Mouse (Mus musculus) intestine, embryonic 16.5 days (tissue): ENCODE data around the gene Ginm1. TPM values are rescaled to one million over a fixed set of nuclear protein-coding genes. Genes with fewer than 3 reads are reported as not detected.
A peak's percentile ranks its signal among the peaks of the same experiment; 100 is the strongest.

Source experiments
- ATAC-seq: fragments of 200-750 bp; cut with Nextera tagmentation; 2 replicates; pipeline ENCODE4 v1.8.0; 2017; ENCODE audit warnings: moderate TSS enrichment, moderate library complexity
- H3K27ac ChIP-seq: fragments of 300-500 bp; sonication (generic); 2 replicates; pipeline ENCODE4 v1.5.1; 2014; ENCODE audit warnings: mild to moderate bottlenecking, low read length
- H3K27me3 ChIP-seq: fragments of 300-500 bp; sonication (generic); replicated peaks from 2 replicates; pipeline ENCODE4 v1.6.1; 2014; ENCODE audit warnings: low read length, control low read depth, mixed read lengths; ENCODE audit not compliant: control insufficient read depth, insufficient read depth
- H3K36me3 ChIP-seq: fragments of 300-500 bp; sonication (generic); 2 replicates; pipeline ENCODE4 v1.6.1; 2014; ENCODE audit warnings: low read length, control low read depth; ENCODE audit not compliant: control insufficient read depth, insufficient read depth
- H3K4me1 ChIP-seq: fragments of 300-500 bp; sonication (generic); 2 replicates; pipeline ENCODE4 v1.6.1; 2014; ENCODE audit warnings: low read length, control low read depth, mixed read lengths; ENCODE audit not compliant: control insufficient read depth, insufficient read depth
- H3K4me2 ChIP-seq: fragments of 300-500 bp; sonication (generic); 2 replicates; pipeline ENCODE4 v1.6.1; 2014; ENCODE audit warnings: low read depth, low read length, control low read depth
- H3K4me3 ChIP-seq: fragments of 300-500 bp; sonication (generic); 2 replicates; pipeline ENCODE4 v1.5.1; 2014; ENCODE audit warnings: mild to moderate bottlenecking, low read length
- H3K9ac ChIP-seq: fragments of 300-500 bp; sonication (generic); 2 replicates; pipeline ENCODE4 v1.6.1; 2014; ENCODE audit warnings: low read depth, low read length
- H3K9me3 ChIP-seq: fragments of 300-500 bp; sonication (generic); 2 replicates; pipeline ENCODE4 v1.6.1; 2016; ENCODE audit warnings: low read length, control low read depth; ENCODE audit not compliant: control insufficient read depth
- WGBS: fragments of 180-500 bp; shearing (Covaris S2); extraction: QIAGEN DNeasy Blood & Tissue Kit; methylation state at CpG from one replicate; pipeline ENCODE4 v1.1.7; 2014; 5-methylcytosine and 5-hydroxymethylcytosine counted together
- polyA plus RNA-seq: library from polyadenylated mRNA; unstranded; fragments of >200 nt; fragmentation: Nextera tagmentation; extraction: Ambion mirVana; gene quantifications from 2 replicates; pipeline ENCODE4 v1.2.1, GENCODE M21; 2015

Ginm1 gene
- polyA plus RNA-seq, 1 experiment from 2014 or later, result 71.2 TPM

DNA sequence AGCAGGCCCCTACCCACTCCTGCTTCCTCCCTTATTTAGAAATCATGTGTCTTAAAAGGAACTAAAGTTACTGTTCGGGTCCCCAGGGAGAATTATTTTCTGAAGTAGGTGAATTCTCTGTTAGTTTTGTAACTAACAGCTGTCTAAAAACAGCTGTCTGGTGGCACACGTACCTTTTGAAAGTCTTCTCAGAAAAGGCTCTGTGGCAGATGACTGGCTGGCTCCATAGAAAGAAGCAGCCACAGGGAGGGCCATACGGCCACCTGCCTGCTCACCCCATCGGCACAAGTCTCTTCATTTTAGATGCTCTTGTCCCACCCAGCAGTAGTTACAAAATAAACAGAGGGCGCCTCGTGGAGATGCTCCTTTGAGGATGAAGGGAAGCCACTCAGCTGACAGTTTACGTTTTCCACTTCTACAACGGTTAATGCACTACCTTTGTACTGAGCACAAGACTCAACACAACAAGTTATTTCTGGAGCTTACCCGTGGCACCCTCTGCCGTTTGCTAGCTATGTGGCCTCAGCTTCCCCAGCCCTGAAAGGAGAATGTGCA, 42.1 kb upstream of the Ginm1 start:
- Histone ChIP-seq H3K27me3 (no peaks in the 10 kb centered on the region), H3K9me3 (no peaks in the 10 kb centered on the region), H3K4me3 (no peak overlapping the region), H3K4me2 (no peak overlapping the region), H3K36me3 (no peaks in the 10 kb centered on the region), H3K4me1 (peaks cover 6% of the 10 kb centered on the region), H3K9ac (no peak overlapping the region), H3K27ac (no peak overlapping the region)
- WGBS, result 60% methylated on average over 10 of the region's 10 CpGs
- no peak for ATAC-seq

DNA sequence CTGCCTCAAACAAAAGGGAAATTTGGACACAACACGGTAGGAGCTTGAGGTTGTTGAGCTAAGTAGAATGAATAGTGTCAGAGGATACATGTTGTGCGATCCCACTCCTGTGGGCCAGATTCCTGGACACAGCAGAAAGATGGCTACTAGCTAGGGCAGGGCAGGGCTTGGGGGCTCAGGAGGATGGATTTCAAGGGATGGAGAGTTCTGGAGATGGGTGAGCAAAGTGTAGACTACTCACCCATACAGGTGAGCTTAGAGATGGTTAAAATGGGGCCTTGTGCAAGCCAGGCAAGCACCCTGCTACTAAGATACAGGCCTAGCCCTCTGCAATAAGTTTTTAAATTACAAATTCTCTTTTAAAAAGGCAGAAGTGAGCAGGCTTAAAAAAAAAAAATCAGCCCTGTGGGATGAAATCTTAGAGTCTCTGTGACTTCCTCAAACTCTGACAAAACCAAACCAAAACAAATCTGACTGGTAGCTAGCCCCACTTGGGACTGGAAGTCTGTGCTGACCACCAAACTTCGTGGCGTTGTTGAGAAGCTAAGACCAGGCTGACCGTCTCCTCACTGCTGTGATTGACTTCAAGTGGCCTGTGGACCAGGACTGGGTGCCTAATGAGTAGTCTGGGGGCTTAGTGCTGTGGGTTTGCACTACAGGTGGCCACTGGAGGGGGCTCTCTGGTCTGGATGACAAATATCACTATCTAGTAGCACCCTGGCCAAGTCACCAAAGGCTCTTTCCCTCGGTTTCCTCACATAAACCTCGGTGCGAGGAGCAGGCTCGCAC, 40.9 kb upstream of the Ginm1 start:
- WGBS, result 84% methylated on average over 9 of the region's 9 CpGs

DNA sequence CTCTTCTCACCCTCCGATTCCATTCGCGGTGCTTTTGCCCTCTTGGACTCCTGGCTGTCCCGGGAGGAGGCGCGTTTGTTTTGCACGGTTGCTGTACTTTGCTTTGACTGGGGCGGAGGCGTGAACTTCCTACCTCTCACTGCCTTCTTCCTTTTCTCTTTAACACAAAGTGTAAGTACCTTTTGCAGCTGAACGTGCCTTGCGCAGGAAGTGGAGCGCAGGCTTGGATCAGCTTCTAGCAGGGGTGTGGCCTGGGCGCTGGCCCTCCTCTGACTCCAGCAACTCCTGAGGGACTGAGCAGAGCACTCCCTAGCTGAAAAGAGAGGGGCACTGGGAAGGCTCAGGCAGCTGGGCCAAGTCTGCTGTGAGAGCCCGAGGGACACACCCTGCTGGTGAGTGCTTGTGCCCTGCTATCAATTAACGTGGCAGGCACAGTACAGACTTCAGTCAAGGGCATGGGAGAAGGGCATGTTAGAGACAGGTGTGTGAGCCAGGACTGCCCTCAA, 39.6 kb upstream of the Ginm1 start, which contains the start of gene Zc3h12d:
Gene Zc3h12d (plus strand): TSS at position 300 of the 506 bp plus-strand sequence.
- Histone ChIP-seq H3K4me2 (peak within 1 kb of the TSS; percentile 55), H3K9me3 (no peaks in the 10 kb centered on the region), H3K36me3 (no peaks in the 10 kb centered on the region), H3K27ac (peak within 1 kb of the TSS; percentile 80), H3K4me1 (peaks cover 6% of the 10 kb centered on the region), H3K9ac (peak within 1 kb of the TSS; percentile 67), H3K27me3 (no peaks in the 10 kb centered on the region), H3K4me3 (peak within 1 kb of the TSS; percentile 39)
- WGBS, result 3% methylated on average over 15 of the region's 15 CpGs
- ATAC-seq, result peak; percentile 98

More for the DNA sequence above, 40.9 kb upstream of the Ginm1 start:
- H3K27ac ChIP-seq, result no peak overlapping the region
- no peak for ATAC-seq
- peaks cover 6% of the 10 kb centered on the region for H3K4me1 ChIP-seq
- H3K4me2 ChIP-seq, result no peak overlapping the region
- no peaks in the 10 kb centered on the region for H3K36me3 ChIP-seq
- no peak overlapping the region for H3K4me3 ChIP-seq
- H3K9me3 ChIP-seq, result no peaks in the 10 kb centered on the region
- no peak overlapping the region for H3K9ac ChIP-seq
- H3K27me3 ChIP-seq, result no peaks in the 10 kb centered on the region

DNA sequence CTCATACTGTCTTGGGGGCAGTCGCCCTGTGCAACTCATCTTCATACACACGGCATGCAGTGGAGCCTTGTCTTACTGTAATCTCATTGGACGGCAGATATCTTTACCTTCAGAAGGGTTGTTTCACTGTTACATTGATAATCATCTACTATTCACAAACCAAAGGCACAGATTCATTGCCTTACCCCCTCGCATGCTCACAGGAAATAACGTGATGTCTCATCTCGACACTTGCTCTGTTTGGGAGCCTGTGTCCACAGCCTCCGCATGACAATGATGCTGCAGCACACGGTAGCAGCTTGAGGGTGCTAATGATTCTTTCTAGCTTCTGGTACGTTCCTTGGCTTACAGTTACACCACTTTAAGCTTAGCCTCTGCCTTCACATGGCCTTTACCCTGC, 33.5 kb upstream of the Ginm1 start:
- ATAC-seq, result no peak
- Histone ChIP-seq H3K4me3 (no peak overlapping the region), H3K27ac (no peak overlapping the region)

DNA sequence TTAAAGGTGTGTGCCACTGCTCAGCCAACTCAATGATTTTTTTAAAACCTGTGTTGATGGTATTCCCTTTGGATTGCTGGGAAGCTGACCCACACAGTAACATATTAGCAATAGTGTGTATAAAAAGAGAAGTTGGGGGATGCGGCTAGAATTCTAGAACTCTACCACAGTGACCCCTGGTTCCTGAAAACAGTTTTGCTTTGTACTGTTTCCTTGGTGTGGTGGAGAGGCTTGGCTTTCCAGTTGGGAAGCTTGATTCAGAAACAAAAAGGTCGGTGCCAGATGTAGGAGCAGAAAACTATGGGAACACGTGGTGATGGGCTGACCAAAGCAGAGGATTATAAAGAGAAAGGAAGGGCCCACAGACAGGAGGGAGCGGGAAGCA, 32.6 kb upstream of the Ginm1 start:
- no peak overlapping the region for H3K27ac ChIP-seq
- WGBS, result 86% methylated on average over 4 of the region's 4 CpGs
- H3K9ac ChIP-seq, result no peak overlapping the region
- H3K4me3 ChIP-seq, result no peak overlapping the region
- no peaks in the 10 kb centered on the region for H3K4me1 ChIP-seq
- no peak for ATAC-seq
- no peaks in the 10 kb centered on the region for H3K27me3 ChIP-seq
- H3K4me2 ChIP-seq, result no peak overlapping the region
- H3K36me3 ChIP-seq, result peaks cover 10% of the 10 kb centered on the region; the same call in 1 of the 2 replicates
- no peaks in the 10 kb centered on the region for H3K9me3 ChIP-seq

More for the DNA sequence above, 33.5 kb upstream of the Ginm1 start:
- no peaks in the 10 kb centered on the region for H3K9me3 ChIP-seq
- no peak overlapping the region for H3K4me2 ChIP-seq
- no peak overlapping the region for H3K9ac ChIP-seq
- no peaks in the 10 kb centered on the region for H3K27me3 ChIP-seq
- H3K4me1 ChIP-seq, result no peaks in the 10 kb centered on the region
- 94% methylated on average over 9 of the region's 9 CpGs for WGBS
- H3K36me3 ChIP-seq, result peaks cover 4% of the 10 kb centered on the region; the same call in 1 of the 2 replicates

DNA sequence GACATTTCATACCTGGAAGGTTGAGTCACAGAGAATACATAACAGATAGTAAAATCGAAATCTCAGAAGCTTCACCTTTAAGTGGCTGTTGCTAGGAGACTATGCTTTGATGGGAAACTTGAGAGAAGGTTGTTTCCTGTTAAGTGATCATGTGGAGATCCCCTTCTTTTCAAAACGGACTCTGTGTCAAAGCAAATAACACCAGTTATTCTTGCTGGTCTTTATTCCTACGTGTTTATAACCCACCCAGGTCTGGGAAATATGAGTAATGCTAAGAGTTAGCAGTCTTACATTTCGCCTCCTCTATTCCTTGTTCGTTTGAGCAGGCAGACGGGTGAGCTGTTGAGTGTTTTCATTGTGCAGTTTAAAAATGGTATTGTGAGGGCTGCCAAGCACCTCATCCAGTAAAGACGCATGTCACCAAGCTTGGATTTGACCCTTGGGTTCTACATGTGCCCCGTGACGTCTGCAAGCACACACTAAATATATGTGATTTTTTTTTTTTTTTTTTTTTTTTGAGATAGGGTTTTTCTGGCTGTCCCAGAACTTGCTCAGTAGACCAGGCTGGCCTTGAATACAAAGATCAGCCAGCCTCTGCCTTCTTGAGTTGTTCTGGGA, 32.1 kb upstream of the Ginm1 start:
- no peak for ATAC-seq
- H3K9ac ChIP-seq, result no peak overlapping the region
- H3K36me3 ChIP-seq, result peaks cover 10% of the 10 kb centered on the region; the same call in 1 of the 2 replicates
- no peaks in the 10 kb centered on the region for H3K27me3 ChIP-seq
- no peak overlapping the region for H3K27ac ChIP-seq
- H3K4me2 ChIP-seq, result no peak overlapping the region
- H3K9me3 ChIP-seq, result no peaks in the 10 kb centered on the region
- no peak overlapping the region for H3K4me3 ChIP-seq
- WGBS, result 89% methylated on average over 9 of the region's 9 CpGs
- H3K4me1 ChIP-seq, result no peaks in the 10 kb centered on the region

DNA sequence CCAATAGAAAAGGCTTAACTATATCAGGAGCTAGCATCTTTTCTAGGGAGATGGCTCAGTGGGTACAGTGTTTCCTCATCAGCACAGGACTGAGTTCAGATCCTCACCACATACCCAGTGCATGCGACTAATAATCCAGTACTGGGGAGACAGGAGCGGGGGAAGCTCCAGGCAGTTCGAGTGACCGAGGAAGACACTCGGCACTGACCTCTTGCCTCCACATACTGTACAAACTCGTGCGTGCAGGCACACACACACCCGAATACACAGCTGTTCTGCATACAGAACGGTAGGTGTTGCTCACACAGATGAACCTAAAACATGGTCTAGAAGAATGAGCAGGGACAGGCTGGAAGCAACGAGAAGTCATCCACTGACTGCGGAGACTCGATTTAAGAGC, 29.4 kb upstream of the Ginm1 start:
- H3K4me2 ChIP-seq, result no peak overlapping the region
- peaks cover 10% of the 10 kb centered on the region; the same call in 1 of the 2 replicates for H3K36me3 ChIP-seq

DNA sequence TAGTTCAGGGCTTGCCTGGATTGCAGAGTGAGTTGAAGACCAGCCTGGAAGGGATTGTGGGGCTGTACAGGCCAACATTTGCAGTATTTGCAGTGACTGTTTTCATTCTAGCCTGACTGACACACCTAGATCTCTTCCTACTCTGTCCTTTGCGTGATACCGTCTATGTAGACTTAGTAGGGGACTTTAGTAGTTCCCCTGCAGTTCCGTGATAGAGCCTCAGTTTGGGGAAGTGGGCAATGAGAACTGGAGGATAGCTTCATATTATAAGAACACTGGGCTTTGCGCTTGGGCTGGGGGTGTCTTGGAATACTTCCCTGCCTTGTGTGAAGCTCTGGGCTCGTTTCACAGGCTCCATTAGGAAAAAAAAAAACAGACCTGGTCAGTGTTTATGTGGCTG, 27.5 kb upstream of the Ginm1 start:
- H3K9me3 ChIP-seq, result no peaks in the 10 kb centered on the region
- no peaks in the 10 kb centered on the region for H3K27me3 ChIP-seq
- 90% methylated on average over 5 of the region's 5 CpGs for WGBS
- H3K4me1 ChIP-seq, result no peaks in the 10 kb centered on the region
- no peak for ATAC-seq
- H3K4me3 ChIP-seq, result no peak overlapping the region
- no peak overlapping the region for H3K27ac ChIP-seq
- no peak overlapping the region for H3K9ac ChIP-seq
- H3K4me2 ChIP-seq, result no peak overlapping the region
- peaks cover 10% of the 10 kb centered on the region; the same call in 1 of the 2 replicates for H3K36me3 ChIP-seq

More for the DNA sequence above, 29.4 kb upstream of the Ginm1 start:
- no peak overlapping the region for H3K27ac ChIP-seq
- H3K27me3 ChIP-seq, result no peaks in the 10 kb centered on the region
- ATAC-seq, result no peak
- WGBS, result 96% methylated on average over 12 of the region's 12 CpGs
- no peak overlapping the region for H3K9ac ChIP-seq
- H3K9me3 ChIP-seq, result no peaks in the 10 kb centered on the region
- no peaks in the 10 kb centered on the region for H3K4me1 ChIP-seq
- no peak overlapping the region for H3K4me3 ChIP-seq

DNA sequence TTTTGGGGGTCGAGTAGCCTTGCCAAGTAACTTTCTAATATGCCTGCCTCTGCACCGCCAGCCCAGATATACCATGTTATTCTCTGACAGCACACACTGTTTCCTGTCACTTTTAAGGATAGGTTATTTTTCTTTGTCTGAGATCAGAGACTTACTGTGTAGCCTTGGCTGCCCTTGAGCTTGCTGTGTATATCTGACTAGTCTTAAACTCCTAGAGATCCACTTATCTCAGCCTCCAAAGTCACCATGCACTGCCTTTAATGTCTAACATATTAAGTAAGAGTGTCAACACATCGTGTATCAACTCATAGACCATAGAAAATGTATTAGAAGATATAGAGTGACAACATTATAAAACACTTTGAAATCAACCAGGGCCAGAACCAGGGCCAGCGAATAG, 27.0 kb upstream of the Ginm1 start:
- H3K9ac ChIP-seq, result no peak overlapping the region
- no peaks in the 10 kb centered on the region for H3K9me3 ChIP-seq
- no peak for ATAC-seq
- H3K4me1 ChIP-seq, result no peaks in the 10 kb centered on the region
- no peak overlapping the region for H3K4me2 ChIP-seq
- no peaks in the 10 kb centered on the region for H3K27me3 ChIP-seq
- WGBS, result 86% methylated on average over 4 of the region's 4 CpGs
- H3K36me3 ChIP-seq, result peaks cover 10% of the 10 kb centered on the region; the same call in 1 of the 2 replicates
- no peak overlapping the region for H3K4me3 ChIP-seq
- H3K27ac ChIP-seq, result no peak overlapping the region
